Mouse (Mus musculus) intestine, embryonic 14.5 days (tissue): ENCODE measurements at regions not wholly inside any gene's neighbourhood (a gene's known extent, or its start where the extent isn't known, plus 50 kb on each side); places are given as distances from the start of the nearest gene placed in this dataset.
A peak's percentile ranks its signal among the peaks of the same experiment; 100 is the strongest.

Source experiments
- ATAC-seq: fragments of 200-750 bp; cut with Nextera tagmentation; replicated peaks from 2 replicates; pipeline ENCODE4 v1.8.0; 2017; ENCODE audit warnings: low read depth, moderate number of reproducible peaks, moderate TSS enrichment, moderate library complexity; ENCODE audit not compliant: low FRiP score, low TSS enrichment
- DNase-seq: peaks from one replicate; pipeline ENCODE4 v3.0.0-alpha.2; 2018; ENCODE audit warnings: low spot score
- H3K27ac ChIP-seq: fragments of 300-500 bp; sonication (generic); 2 replicates; pipeline ENCODE4 v1.5.1; 2014; ENCODE audit warnings: low read depth, mild to moderate bottlenecking, control low read depth
- H3K27me3 ChIP-seq: fragments of 300-500 bp; sonication (generic); replicated peaks from 2 replicates; pipeline ENCODE4 v1.6.1; 2014; ENCODE audit warnings: low read length, control low read depth; ENCODE audit not compliant: control insufficient read depth, insufficient read depth
- H3K36me3 ChIP-seq: fragments of 300-500 bp; sonication (generic); 2 replicates; pipeline ENCODE4 v1.6.1; 2014; ENCODE audit warnings: low read length, control low read depth; ENCODE audit not compliant: control insufficient read depth, insufficient read depth
- H3K4me1 ChIP-seq: fragments of 300-500 bp; sonication (generic); replicated peaks from 2 replicates; pipeline ENCODE4 v1.6.1; 2014; ENCODE audit warnings: low read length, control low read depth, mixed read lengths; ENCODE audit not compliant: control insufficient read depth, insufficient read depth
- H3K4me2 ChIP-seq: fragments of 300-500 bp; sonication (generic); 2 replicates; pipeline ENCODE4 v1.6.1; 2014; ENCODE audit warnings: low read length
- H3K4me3 ChIP-seq: fragments of 300-500 bp; sonication (generic); 2 replicates; pipeline ENCODE4 v1.5.1; 2014; ENCODE audit warnings: low read depth, low read length, control low read depth, mixed read lengths
- H3K9ac ChIP-seq: fragments of 300-500 bp; sonication (generic); 2 replicates; pipeline ENCODE4 v1.6.1; 2014; ENCODE audit warnings: mild to moderate bottlenecking, low read length
- H3K9me3 ChIP-seq: fragments of 300-500 bp; sonication (generic); 2 replicates; pipeline ENCODE4 v1.6.1; 2016; ENCODE audit warnings: low read length, control low read depth; ENCODE audit not compliant: control insufficient read depth
- WGBS: fragments of 180-500 bp; shearing (Covaris S2); extraction: QIAGEN DNeasy Blood & Tissue Kit; methylation state at CpG from one replicate; pipeline ENCODE4 v1.1.7; 2014; 5-methylcytosine and 5-hydroxymethylcytosine counted together

DNA sequence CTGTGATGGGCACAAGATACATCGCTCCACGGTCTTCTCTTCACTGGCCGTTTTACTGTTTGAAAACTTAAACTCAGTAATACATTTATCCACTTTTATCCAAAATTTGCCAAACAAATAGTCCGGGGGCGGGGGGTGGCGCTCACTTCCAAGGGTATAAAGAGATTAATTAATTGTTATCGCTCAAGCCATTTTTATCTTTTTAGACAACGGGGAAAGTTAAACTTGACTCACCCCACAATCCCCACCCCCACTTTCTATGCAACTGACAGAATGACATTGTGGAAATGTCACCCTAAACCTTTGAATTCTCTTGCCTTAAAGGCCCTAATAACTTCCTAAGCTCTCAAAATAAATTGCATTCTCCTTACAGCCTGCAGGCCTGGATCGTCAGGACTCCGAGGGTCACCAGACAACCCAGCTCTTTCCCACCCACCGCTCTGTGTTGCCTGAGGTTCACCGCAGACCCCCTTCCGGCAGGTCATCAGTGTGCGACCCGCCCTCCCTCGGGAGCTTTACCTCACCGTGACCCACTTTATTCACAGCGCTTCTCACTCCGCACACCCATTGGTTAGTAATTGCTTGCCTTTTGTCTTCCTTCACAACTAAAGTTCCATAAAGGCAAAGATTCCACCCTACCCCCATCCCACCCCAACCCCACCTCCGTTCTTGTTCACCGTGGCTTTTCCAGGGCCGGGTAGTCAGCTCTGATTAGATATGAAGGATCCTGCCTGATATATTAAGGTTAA lies 93.0 kb upstream of the Hmcn1 start:
- Histone ChIP-seq H3K36me3 (no peaks in the 10 kb centered on the region), H3K4me3 (no peak overlapping the region), H3K9ac (no peak overlapping the region), H3K4me1 (0 out of 2 replicates have a peak, but pooled peaks cover 3% of the 10 kb centered on the region), H3K27me3 (no peaks in the 10 kb centered on the region), H3K27ac (no peak overlapping the region), H3K9me3 (no peaks in the 10 kb centered on the region), H3K4me2 (no peak overlapping the region)
- ATAC-seq = peak; percentile 53; the same call in 1 of the 2 replicates
- WGBS = 69% methylated on average over 22 of the region's 22 CpGs
- no peak for DNase-seq

DNA sequence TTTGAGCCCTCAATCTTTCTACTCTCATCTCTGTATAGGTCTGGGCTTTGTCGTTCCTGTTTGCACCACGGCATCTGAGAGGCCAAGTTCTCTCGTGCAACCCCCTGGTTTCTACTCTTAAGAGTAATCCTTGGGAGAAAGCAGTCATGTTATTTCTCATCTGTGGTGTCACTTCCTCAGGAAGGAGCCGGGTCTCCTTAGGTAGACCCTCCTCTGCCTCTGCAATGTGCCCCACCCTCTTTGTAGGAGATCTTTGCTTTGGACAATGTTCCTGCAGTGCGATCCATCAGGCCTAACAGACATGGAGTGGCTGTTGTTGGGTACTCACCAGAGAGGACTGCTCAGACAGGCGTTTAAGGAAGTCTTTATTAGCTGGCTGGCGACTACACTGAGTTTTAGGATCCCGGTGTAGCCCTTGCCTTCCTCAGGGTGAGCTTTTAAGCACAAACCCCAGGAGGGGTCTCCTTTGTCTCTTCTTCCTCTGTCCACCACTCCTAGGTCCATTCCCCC lies 94.0 kb upstream of the Hmcn1 start:
- WGBS = 67% methylated on average over 8 of the region's 8 CpGs
- no peaks in the 10 kb centered on the region for H3K36me3 ChIP-seq
- DNase-seq = no peak
- no peak overlapping the region for H3K4me2 ChIP-seq
- no peak overlapping the region for H3K27ac ChIP-seq
- H3K9me3 ChIP-seq = no peaks in the 10 kb centered on the region
- ATAC-seq = no peak
- no peaks in the 10 kb centered on the region for H3K27me3 ChIP-seq
- H3K9ac ChIP-seq = no peak overlapping the region
- H3K4me3 ChIP-seq = no peak overlapping the region
- H3K4me1 ChIP-seq = 0 out of 2 replicates have a peak, but pooled peaks cover 3% of the 10 kb centered on the region

DNA sequence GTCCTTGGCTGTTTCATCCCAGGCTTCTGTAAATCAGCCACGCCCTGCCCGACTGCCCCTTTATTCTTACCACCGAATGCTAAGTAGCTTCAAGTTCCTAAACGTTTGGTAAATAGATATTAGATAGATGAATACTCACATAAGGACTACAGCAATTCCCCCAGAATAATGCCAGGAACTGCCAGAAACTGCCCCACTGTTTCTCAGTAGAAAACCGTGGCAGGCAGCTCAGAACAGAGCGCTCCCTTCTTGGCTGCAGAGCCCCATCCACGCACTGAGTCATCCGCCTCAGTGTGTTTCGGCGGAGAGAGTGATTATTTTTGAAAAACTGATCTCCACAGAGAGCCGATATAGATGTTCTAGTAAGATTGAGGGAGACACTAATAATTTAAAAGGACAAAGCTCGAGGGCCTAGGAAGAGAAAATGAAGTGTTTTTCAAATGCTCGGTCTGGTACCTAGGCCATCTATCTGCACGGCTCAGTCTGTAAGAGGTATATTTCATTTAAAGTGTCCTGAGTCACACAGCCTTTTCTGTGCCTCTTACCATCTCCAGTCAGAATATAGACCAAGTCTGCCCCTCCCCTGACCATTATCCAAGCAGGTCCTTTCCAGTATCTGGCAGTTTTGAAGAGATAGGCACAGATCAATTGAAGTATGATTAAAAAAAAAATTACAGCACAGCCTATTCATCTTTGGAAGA lies 94.4 kb upstream of the Gm47985 start:
- Histone ChIP-seq H3K27me3 (no peaks in the 10 kb centered on the region), H3K9ac (no peak overlapping the region), H3K4me3 (no peak overlapping the region), H3K9me3 (no peaks in the 10 kb centered on the region), H3K4me1 (0 out of 2 replicates have a peak, but pooled peaks cover 3% of the 10 kb centered on the region), H3K4me2 (no peak overlapping the region), H3K36me3 (no peaks in the 10 kb centered on the region), H3K27ac (no peak overlapping the region)
- ATAC-seq = no peak
- no peak for DNase-seq
- WGBS = 72% methylated on average over 14 of the region's 14 CpGs

DNA sequence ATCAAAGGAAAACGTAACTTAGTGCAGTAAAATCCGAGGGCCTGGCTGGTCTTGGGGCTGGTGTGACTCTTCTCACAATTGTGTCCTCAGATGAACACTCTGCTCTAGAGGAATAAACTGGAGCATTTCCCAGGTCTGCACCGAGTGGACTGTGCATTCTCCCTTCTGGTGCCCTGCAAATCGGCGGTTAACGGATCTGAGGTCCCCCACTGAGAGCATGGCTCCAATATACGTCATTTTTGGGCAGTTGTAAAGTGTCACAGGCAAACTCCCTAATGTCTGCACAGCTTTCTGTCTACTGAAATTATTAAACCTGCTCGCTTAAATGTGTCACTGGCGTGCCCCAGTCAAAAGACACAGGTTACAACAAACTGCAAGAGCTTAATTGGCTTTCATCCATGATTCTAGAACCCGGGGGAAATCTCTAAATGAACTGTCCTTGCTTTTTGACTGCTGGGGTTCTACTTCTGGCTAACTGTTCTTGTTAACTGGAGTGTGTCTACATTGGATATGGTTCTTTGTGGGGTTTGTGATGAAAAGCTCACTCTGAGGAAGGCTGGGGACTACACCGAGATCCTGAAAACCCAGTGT lies 93.7 kb upstream of the Gm47985 start:
- H3K27me3 ChIP-seq = no peaks in the 10 kb centered on the region
- ATAC-seq (no peak), DNase-seq (no peak)
- no peak overlapping the region for H3K4me2 ChIP-seq
- 77% methylated on average over 11 of the region's 11 CpGs for WGBS
- H3K9ac ChIP-seq = no peak overlapping the region
- no peaks in the 10 kb centered on the region for H3K9me3 ChIP-seq
- 0 out of 2 replicates have a peak, but pooled peaks cover 3% of the 10 kb centered on the region for H3K4me1 ChIP-seq
- no peak overlapping the region for H3K4me3 ChIP-seq
- no peaks in the 10 kb centered on the region for H3K36me3 ChIP-seq
- H3K27ac ChIP-seq = no peak overlapping the region

DNA sequence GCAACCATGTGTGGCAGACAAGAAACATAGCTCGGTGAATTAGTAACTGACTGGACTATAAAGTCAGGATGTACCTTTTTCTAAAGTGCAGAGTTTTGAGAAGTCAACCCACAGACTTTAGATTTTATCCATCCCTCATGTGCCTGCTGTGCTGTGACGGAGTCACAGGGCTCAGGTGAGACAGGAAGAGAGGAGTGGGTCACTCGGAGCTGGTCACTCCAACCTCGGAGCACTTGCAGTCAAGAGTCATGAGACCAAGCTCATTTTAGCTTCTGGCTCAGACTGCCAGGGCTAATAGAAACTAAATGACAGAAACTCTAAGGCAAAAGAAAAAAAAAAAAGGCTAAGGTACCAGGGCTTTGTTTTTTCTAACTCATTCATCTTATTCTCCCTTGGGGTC lies 90.3 kb upstream of the Gm47985 start:
- H3K36me3 ChIP-seq = no peaks in the 10 kb centered on the region
- H3K4me2 ChIP-seq = no peak overlapping the region
- H3K27ac ChIP-seq = no peak overlapping the region
- no peak for ATAC-seq
- no peaks in the 10 kb centered on the region for H3K9me3 ChIP-seq
- peaks cover 8% of the 10 kb centered on the region; the same call in 1 of the 2 replicates for H3K4me1 ChIP-seq
- no peak overlapping the region for H3K9ac ChIP-seq
- no peaks in the 10 kb centered on the region for H3K27me3 ChIP-seq
- no peak overlapping the region for H3K4me3 ChIP-seq
- WGBS = 66% methylated on average over 4 of the region's 4 CpGs
- DNase-seq = no peak

DNA sequence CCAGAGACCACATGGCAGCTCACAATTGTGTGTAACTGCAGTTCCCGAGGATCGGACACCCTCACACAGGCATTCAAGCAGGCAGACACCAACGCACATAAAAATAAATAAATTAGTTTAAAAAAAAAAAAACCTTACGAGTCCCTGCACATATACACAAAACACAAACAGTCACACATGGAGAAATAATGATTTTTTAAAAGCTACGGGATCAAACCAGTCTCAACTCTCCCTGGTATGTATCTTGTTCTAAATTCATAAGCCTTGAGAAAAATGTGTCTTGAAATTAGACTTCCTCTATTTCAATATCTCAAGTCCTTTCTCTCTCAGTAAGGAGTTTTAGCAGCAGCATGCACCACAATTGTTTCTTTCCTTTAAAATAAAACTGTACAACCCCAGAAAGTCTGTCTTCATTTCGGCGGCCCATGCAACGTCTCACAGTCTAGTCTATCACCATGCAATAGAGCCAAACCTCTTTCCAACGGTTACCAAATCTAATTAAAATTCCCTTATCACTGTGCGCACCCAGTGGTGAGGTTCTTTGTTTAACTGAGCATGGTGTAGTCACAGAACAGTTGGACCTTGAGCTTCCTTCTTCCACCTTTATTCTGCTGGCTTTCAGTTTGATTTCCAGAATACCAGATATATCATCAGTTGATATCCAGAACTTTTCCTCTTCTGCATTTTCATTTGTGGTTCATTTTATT lies 86.8 kb upstream of the Gm47985 start:
- Histone ChIP-seq H3K27me3 (no peaks in the 10 kb centered on the region), H3K4me3 (no peak overlapping the region), H3K4me2 (peak overlapping the region; percentile 36), H3K27ac (no peak overlapping the region), H3K36me3 (no peaks in the 10 kb centered on the region), H3K9ac (no peak overlapping the region), H3K4me1 (peaks cover 6% of the 10 kb centered on the region; the same call in 1 of the 2 replicates), H3K9me3 (no peaks in the 10 kb centered on the region)
- 75% methylated on average over 10 of the region's 10 CpGs for WGBS
- DNase-seq (no peak), ATAC-seq (peak; percentile 44; the same call in 1 of the 2 replicates)

DNA sequence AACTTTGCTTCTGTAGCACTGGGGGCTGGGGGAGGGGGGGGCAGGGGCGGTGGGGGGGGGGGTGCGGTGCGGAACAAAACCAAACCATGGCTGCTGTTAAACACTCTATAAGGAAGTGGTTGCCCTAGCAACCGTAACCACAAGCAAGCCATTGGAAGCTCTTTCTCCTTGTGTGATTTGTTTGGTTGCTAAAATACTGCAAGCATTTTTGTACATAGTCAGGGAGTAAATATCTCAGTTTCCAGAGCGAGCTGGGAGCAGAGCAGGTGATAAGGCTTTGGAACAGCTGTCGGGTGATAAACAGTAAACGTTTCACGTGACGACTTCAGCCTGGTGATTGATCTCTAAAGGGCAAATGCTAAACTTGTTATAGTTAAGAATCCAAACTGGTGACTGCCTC lies 86.3 kb upstream of the Gm47985 start:
- Histone ChIP-seq H3K27me3 (no peaks in the 10 kb centered on the region), H3K36me3 (no peaks in the 10 kb centered on the region), H3K27ac (no peak overlapping the region), H3K9ac (no peak overlapping the region), H3K4me2 (peak overlapping the region; percentile 36), H3K9me3 (no peaks in the 10 kb centered on the region), H3K4me1 (peaks cover 6% of the 10 kb centered on the region; the same call in 1 of the 2 replicates), H3K4me3 (no peak overlapping the region)
- peak; percentile 36; the same call in 1 of the 2 replicates for ATAC-seq
- no peak for DNase-seq
- 16% methylated on average over 9 of the region's 9 CpGs for WGBS

DNA sequence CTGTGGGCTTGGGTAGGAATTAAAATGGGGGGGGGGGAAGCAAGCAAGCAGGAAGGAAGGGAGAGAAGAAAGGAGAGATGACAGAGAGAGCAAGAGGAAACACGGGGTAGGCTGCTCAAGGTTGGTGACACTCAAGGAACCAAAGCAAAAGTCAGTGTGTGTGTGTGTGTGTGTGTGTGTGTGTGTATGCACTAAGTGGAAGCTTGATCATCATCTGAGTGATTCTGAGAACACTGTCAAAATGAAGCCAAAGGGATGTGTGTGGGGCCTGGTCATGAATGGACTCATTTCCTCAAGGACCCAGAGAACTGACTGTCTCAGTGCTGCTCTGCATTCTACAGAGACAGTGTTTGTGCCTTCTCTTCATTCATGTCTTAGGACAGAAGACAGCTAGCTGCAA lies 84.8 kb upstream of the Gm47985 start:
- Histone ChIP-seq H3K4me1 (peaks cover 10% of the 10 kb centered on the region; the same call in 1 of the 2 replicates), H3K27me3 (no peaks in the 10 kb centered on the region), H3K9me3 (no peaks in the 10 kb centered on the region), H3K4me3 (no peak overlapping the region), H3K4me2 (no peak overlapping the region), H3K27ac (no peak overlapping the region), H3K9ac (no peak overlapping the region), H3K36me3 (no peaks in the 10 kb centered on the region)
- no peak for ATAC-seq
- DNase-seq = no peak
- 89% methylated on average over 1 of the region's 1 CpGs for WGBS
